28 mouse cellular contexts compared by ENCODE assay signal in the genomic region with DNA sequence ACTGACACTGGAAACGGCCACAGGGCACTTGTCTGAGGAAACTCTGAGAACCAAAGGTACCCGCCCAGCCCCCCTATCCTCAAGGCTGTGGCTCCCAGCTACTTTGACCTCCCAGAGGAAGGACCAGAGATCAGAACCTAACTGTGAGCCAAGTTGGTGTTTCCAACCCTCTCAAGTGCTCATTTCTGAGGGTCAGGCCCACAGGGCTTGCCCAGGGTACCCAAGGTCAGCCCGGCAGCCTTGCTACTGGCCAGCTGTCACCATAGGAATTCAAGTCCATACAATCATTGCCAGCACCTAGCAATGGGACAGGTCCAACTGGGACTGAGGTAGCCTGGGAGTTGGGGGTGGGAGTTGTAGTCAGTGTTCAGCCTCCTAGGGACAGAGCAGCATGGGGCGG. TPM values are rescaled to one million over a fixed set of nuclear protein-coding genes. Genes with fewer than 3 reads are reported as not detected.
"Had no signal": no experiment of that assay in that cellular context is flagged by ENCODE, and none has a peak within 500 bp of the region (broad histone marks: within the 10 kb centered on the region; RNA-seq: fewer than 3 reads in every experiment).

No protein-coding gene starts in this region.

- H3K4me2 ChIP-seq: heart, embryonic 11.5 days; heart, embryonic 13.5 days; heart, embryonic 15.5 days; hindbrain, embryonic 13.5 days; hindbrain, embryonic 15.5 days; intestine, embryonic 15.5 days; kidney, embryonic 15.5 days; limb, embryonic 12.5 days; liver, embryonic 11.5 days; liver, embryonic 13.5 days; liver, embryonic 15.5 days had no signal

- H3K9ac ChIP-seq: heart, embryonic 13.5 days; heart, embryonic 15.5 days; hindbrain, embryonic 13.5 days; hindbrain, embryonic 15.5 days; intestine, embryonic 15.5 days; kidney, embryonic 15.5 days; limb, embryonic 12.5 days; liver, embryonic 13.5 days; liver, embryonic 15.5 days; liver, postnatal 0 days had no signal

- DNase-seq: gastrocnemius, postnatal 14 days; gastrocnemius, postnatal 36 days; heart, adult 11 months; heart, adult 2 months; heart, postnatal 4 days; kidney, adult 2 months; kidney, adult 9 months; kidney, postnatal 25 days; kidney, postnatal 4 days; liver; liver, embryonic 13.5 days; liver, postnatal 0 days had no signal

- H3K27ac ChIP-seq: heart, adult 2 months; heart, embryonic 13.5 days; heart, embryonic 15.5 days; hindbrain, embryonic 13.5 days; hindbrain, embryonic 15.5 days; intestine, embryonic 15.5 days; kidney, embryonic 15.5 days; kidney, postnatal 0 days; layer of hippocampus, adult 2 months; left cerebral cortex, adult 2 months; limb, embryonic 10.5 days; limb, embryonic 12.5 days; liver, embryonic 13.5 days; liver, embryonic 15.5 days had no signal

- H3K4me3 ChIP-seq: heart, adult 2 months; heart, embryonic 13.5 days; heart, embryonic 15.5 days; hindbrain, embryonic 13.5 days; hindbrain, embryonic 15.5 days; intestine, embryonic 15.5 days; kidney, embryonic 15.5 days; layer of hippocampus, adult 2 months; left cerebral cortex, adult 2 months; limb, embryonic 10.5 days; limb, embryonic 12.5 days; liver, embryonic 13.5 days; liver, embryonic 15.5 days had no signal

- H3K9me3 ChIP-seq: heart, embryonic 13.5 days; heart, embryonic 15.5 days; hindbrain, embryonic 13.5 days; hindbrain, embryonic 15.5 days; intestine, embryonic 15.5 days; kidney, embryonic 15.5 days; limb, embryonic 10.5 days; limb, embryonic 12.5 days; liver, embryonic 13.5 days; liver, embryonic 15.5 days had no signal

- ATAC-seq: inflammation-experienced regulatory T-cells, adult 6 months; intestine, embryonic 15.5 days; intestine, postnatal 0 days; liver, postnatal 0 days had no signal

- H3K27me3 ChIP-seq: heart, embryonic 13.5 days; heart, embryonic 15.5 days; hindbrain, embryonic 13.5 days; hindbrain, embryonic 15.5 days; intestine, embryonic 15.5 days; kidney, embryonic 15.5 days; limb, embryonic 12.5 days; liver, embryonic 13.5 days; liver, embryonic 15.5 days had no signal

RNA-seq across cellular contexts. Expression of gene Aatk, which starts 43.7 kb away (rescaled TPM):
- polyA plus RNA-seq: inflammation-experienced regulatory T-cells, adult 6 months had no signal
